Mouse (Mus musculus) heart, adult 8-10 months (tissue): ENCODE measurements around the gene Gm37240. TPM values are rescaled to one million over a fixed set of nuclear protein-coding genes. Genes with fewer than 3 reads are reported as not detected.
A peak's percentile ranks its signal among the peaks of the same experiment; 100 is the strongest.
"Not testable (repeated sequence)": the region's sequence is repeated elsewhere in the genome, so short reads cannot be mapped to it uniquely, and the experiment has no call there.

Experiments
- DNase-seq: peaks from one replicate; pipeline ENCODE4 v3.0.0; 2022; ENCODE audit warnings: low spot score
- total RNA-seq, 4 experiments: library from RNA; stranded (reverse); gene quantifications; 2 replicates each; pipeline ENCODE4 v1.2.4; 2022

The Gm37240 gene
- total RNA-seq, 4 experiments from 2014 or later: 36.8 to 49.5 (median 39.2) TPM

- DNase-seq: peak; percentile 100
These were observed 313.2 kb downstream of the Gm37240 start, which contains the start of gene Gatb for GRCm38 (mm10) chr3:85573864-85574830. Gene Gatb (plus strand): TSS chr3:85574119.

GRCm38 (mm10) chr3:85573216-85573863 lies 314.0 kb downstream of the Gm37240 start:
- no peak for DNase-seq

- not testable (repeated sequence) for DNase-seq
These were observed 314.8 kb downstream of the Gm37240 start for GRCm38 (mm10) chr3:85572502-85572901.

GRCm38 (mm10) chr3:85571276-85571675 lies 316.0 kb downstream of the Gm37240 start:
- DNase-seq: peak; percentile 68

GRCm38 (mm10) chr3:85564603-85565002 lies 322.7 kb downstream of the Gm37240 start:
- no peak for DNase-seq

GRCm38 (mm10) chr3:85553731-85554277 lies 333.5 kb downstream of the Gm37240 start:
- DNase-seq: no peak

GRCm38 (mm10) chr3:85551352-85551751 lies 336.0 kb downstream of the Gm37240 start:
- DNase-seq: peak; percentile 61

- DNase-seq: no peak
These were observed 337.0 kb downstream of the Gm37240 start for GRCm38 (mm10) chr3:85550312-85550711.

- no peak for DNase-seq
These were observed 343.7 kb downstream of the Gm37240 start for GRCm38 (mm10) chr3:85543652-85544051.

GRCm38 (mm10) chr3:85542765-85543164 lies 344.6 kb downstream of the Gm37240 start:
- DNase-seq: no peak

- no peak for DNase-seq
These were observed 351.4 kb downstream of the Gm37240 start for GRCm38 (mm10) chr3:85535621-85536520.

- DNase-seq: no peak
These were observed 352.3 kb downstream of the Gm37240 start for GRCm38 (mm10) chr3:85535042-85535441.

- peak; percentile 26 for DNase-seq
These were observed 354.9 kb downstream of the Gm37240 start for GRCm38 (mm10) chr3:85532376-85532775.

GRCm38 (mm10) chr3:85530601-85531161 lies 356.6 kb downstream of the Gm37240 start:
- no peak for DNase-seq

- DNase-seq: no peak
These were observed 365.9 kb downstream of the Gm37240 start for GRCm38 (mm10) chr3:85521311-85521907.

GRCm38 (mm10) chr3:85518668-85519067 lies 368.6 kb downstream of the Gm37240 start:
- peak; percentile 50 for DNase-seq

- DNase-seq: peak; percentile 68
These were observed 369.2 kb downstream of the Gm37240 start for GRCm38 (mm10) chr3:85518072-85518471.

GRCm38 (mm10) chr3:85516739-85517396 lies 370.4 kb downstream of the Gm37240 start:
- DNase-seq: no peak

- peak; percentile 7 for DNase-seq
These were observed 372.6 kb downstream of the Gm37240 start for GRCm38 (mm10) chr3:85514700-85515099.
